Mouse (Mus musculus) spleen, postnatal 36 days (tissue): ENCODE results near the gene AU040320.
A peak's percentile ranks its signal among the peaks of the same experiment; 100 is the strongest.

Experiments used
- DNase-seq, 2 experiments: peaks; one replicate each; pipeline ENCODE4 v3.0.0; 2022; ENCODE audit warnings: low spot score in 2 of 2, mixed read lengths in 1 of 2

Gene AU040320

GRCm38 (mm10) chr4:126782996-126783395 is 29.7 kb downstream of the AU040320 start:
- no peak for DNase-seq

- no peak for DNase-seq
Measured at GRCm38 (mm10) chr4:126792341-126793102, 39.2 kb downstream of the AU040320 start.

- no peak for DNase-seq
Measured at GRCm38 (mm10) chr4:126802174-126802573, 48.8 kb downstream of the AU040320 start.

DNA sequence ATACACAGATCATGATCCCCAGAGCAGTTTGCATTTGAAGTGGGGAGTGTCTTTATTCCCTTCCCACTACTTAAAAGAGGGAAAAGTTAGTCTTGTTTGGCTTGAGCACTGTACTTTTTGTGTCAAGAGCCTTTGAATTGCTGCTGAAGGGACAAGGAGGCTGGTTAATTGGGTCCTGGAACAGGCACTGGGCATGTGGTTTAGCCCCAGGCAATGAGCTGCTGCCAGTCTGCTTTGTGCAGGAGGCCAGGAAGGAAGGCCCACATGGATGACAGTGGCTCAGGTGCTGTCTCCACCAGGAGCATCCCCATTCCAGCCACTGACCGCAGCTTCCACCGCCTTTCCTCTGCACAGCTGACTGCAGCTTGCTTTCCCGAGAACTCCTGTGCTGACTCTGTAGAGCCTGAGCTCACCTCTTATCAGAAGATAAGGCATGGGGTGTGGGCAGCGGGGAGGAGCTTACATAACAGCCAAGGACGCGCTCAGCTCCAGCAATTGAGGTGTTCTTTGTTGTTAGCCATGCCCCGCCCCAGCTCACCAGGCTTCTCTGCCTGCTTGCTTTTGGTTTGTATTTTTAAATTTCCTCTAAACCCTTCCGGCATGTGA is 50.0 kb downstream of the AU040320 start:
- peak in 1 of 2 experiments; percentile 10 for DNase-seq

- no peak for DNase-seq
Measured at GRCm38 (mm10) chr4:126805741-126806140, 52.4 kb downstream of the AU040320 start.

GRCm38 (mm10) chr4:126806692-126807427 is 53.5 kb downstream of the AU040320 start:
- DNase-seq: no peak

DNA sequence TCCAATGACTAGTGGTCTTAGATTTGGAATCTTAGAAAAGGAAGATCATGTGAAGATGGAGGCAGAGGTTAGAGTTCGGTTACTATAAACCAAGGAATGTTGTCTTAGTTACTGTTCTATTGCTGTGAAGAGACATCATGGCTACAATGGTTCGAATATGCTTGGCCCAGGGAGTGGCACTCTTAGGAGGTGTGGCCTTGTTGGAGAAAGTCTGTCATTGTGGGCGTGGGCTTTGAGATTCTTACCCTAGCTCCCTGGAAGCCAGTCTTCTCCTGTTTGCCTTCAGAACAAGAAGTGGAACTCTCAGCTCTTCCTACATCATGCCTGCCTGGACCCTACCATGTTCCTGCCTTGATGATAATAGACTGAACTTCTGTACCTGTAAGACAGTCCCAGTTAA is 57.2 kb downstream of the AU040320 start:
- DNase-seq: no peak

DNA sequence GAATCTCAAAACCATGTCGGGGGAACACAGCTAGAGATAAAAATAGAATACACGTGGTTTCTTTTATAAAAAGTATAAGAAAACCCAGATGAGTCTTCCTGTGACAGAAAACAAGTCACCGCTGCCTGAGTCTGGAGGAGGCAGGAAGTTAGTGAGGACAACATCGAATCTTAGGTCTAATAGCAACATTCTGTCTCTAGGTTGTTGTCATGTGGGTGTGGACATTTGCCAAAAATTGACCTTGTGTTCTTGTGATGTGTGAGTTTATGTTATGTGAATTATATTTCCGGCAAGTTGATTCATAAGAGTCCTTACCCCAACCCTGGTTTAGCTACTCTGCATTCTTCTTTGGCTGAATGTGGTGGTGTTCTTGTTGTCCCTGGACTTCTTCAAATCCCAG is 59.9 kb downstream of the AU040320 start:
- no peak for DNase-seq

GRCm38 (mm10) chr4:126814854-126815253 is 61.5 kb downstream of the AU040320 start:
- no peak for DNase-seq

GRCm38 (mm10) chr4:126822891-126823882 is 69.8 kb downstream of the AU040320 start:
- no peak for DNase-seq

GRCm38 (mm10) chr4:126823917-126824316 is 70.6 kb downstream of the AU040320 start:
- no peak for DNase-seq

DNA sequence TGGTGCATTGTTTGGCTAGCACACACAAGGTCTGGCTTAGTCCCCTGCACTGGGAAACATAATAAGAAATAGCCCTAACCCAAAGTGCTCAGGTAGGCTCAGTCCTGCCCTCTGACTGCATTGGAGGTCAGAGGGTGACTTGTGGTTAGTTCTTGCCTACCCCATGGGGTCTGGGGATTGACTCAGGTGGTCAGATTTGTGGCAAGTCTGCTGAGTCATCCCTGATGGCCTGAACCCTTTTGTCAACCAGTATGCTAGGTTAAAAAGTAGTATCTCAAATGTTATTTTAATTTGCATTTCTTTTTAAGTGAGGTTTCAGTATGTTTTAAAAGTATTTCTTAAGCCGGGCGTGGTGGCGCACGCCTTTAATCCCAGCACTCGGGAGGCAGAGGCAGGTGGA is 77.8 kb downstream of the AU040320 start:
- DNase-seq: no peak

GRCm38 (mm10) chr4:126838799-126839198 is 85.5 kb downstream of the AU040320 start:
- no peak for DNase-seq

GRCm38 (mm10) chr4:126839873-126840272 is 86.5 kb downstream of the AU040320 start:
- DNase-seq: peak; percentile 53

- DNase-seq: no peak
Measured at GRCm38 (mm10) chr4:126840996-126841560, 87.7 kb downstream of the AU040320 start.

DNA sequence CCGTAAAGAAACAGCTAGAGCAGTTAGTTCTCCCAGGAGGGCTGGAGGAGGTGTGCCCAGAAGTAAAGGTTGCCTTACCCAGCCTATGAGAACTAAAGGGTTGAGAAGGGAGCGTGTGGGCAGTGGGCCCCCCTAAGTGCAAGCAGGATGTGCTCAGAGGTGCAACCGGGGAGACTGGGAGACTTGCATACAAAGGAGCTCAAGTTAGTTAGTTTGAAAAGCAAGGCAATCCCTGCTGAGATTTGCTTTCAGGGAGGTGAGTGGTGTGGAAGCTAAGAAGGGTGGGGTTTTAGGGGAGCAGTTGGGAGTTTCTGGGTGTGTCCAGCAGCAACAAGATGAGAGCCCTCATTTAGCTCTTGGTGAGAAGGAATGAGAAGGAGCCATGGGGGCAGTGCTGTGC is 89.6 kb downstream of the AU040320 start:
- no peak for DNase-seq

GRCm38 (mm10) chr4:126845664-126846063 is 92.3 kb downstream of the AU040320 start:
- no peak for DNase-seq

DNA sequence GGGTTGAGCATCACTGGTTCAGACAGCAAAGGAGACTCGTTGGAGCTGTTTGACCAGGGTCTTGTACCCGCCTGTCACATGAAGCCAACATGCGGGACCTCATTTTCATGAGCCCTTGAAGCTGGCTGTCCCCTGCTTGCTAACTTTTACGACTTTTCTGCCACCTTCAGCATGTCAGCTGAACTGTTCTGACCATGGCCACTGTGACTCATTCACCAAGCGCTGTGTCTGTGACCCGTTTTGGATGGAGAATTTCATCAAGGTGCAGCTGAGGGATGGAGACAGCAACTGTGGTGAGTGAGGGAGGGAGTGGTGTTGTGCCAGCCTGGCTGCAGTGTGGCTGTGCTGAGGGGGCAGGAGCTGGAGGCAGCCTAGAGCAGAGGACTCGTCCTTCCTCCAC is 93.6 kb downstream of the AU040320 start:
- no peak for DNase-seq

DNA sequence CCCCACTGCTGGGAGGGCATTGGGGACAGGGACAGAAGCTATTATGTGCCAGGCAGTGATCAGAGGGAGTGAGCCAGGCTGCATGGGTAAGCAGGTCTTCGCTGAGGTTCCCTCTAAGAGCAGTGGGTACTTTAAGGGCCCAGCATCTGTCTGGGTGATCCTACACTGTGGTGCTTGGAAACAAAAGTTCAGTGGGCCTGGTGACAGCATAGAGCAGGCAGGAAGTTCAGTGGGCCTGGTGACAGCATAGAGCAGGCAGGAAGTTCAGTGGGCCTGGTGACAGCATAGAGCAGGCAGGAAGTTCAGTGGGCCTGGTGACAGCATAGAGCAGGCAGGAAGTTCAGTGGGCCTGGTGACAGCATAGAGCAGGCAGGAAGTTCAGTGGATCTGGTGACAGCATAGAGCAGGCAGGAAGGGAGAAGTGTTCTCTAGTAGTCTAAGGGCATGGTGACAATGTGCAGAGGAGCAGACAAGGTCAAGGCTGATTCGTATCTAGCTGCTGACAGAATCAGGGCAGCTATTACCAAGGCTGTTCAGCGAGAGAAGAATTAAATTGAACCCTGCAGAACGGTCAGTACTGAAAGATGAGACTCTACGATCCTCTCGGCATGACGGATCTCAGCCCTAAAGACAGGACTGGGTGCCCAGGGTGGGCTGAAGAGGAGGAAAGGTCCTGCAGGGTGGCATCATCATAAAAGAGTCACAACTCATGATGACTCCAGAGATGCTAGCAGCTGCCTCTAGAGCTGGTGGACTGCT is 96.9 kb downstream of the AU040320 start:
- DNase-seq: no peak

GRCm38 (mm10) chr4:126850778-126851080 is 97.4 kb downstream of the AU040320 start:
- DNase-seq: no peak

DNA sequence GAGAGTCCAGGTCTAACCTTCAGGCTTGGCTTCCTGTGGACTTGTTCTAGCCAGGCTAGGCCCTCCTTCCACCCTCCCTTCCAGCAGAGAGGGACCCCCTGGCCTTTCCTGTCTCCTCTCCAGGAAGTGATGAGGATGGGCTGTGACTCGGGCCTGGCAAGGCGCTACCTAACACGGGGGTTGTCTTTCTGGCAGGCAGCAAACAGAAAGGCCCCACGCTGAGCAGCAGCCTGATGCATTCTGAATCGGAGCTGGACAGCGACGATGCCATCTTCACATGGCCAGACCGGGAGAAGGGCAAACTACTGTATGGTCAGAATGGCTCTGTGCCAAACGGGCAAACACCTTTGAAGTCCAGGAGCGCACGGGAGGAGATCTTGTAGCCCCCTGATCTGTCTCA is 99.6 kb downstream of the AU040320 start:
- no peak for DNase-seq
